Mouse (Mus musculus) gastrocnemius, postnatal 36 days (tissue): ENCODE data around the gene Nedd1. TPM values are rescaled to one million over a fixed set of nuclear protein-coding genes. Genes with fewer than 3 reads are reported as not detected.

ENCODE experiments used
- DNase-seq, 2 experiments: peaks; one replicate each; pipeline ENCODE4 v3.0.0; 2022
- intact Hi-C: fragments of 180-260 bp; cut with DNase I; formaldehyde crosslinking; loops from one replicate; pipeline ENCODE4 v1.15.1; 2025
- long read RNA-seq, 2 experiments: library from polyadenylated mRNA; stranded (forward); transcript quantifications; one replicate each; pipeline ENCODE4 v2.0.0; 2021
- total RNA-seq, 2 experiments: library from RNA; stranded (reverse); gene quantifications; 2 replicates each; pipeline ENCODE4 v1.2.3; 2021

Gene Nedd1
- 10 to 100 TPM; 10.7 to 11.8 TPM for total RNA-seq
- long read RNA-seq, experiment 1, transcript Nedd1-201 (15 exons, 3,534 nt): major isoform, 15 of 16 reads
- long read RNA-seq, experiment 1, partial matches to known transcripts: 0 of 16 reads
- long read RNA-seq, experiment 1, other reads (novel, unspliced or antisense): 1 of 16 reads
- long read RNA-seq, experiment 2, transcript Nedd1-201 (15 exons, 3,534 nt): major isoform, 6 of 9 reads
- long read RNA-seq, experiment 2, partial matches to known transcripts: 2 of 9 reads
- long read RNA-seq, experiment 2, other reads (novel, unspliced or antisense): 1 of 9 reads

DNA sequence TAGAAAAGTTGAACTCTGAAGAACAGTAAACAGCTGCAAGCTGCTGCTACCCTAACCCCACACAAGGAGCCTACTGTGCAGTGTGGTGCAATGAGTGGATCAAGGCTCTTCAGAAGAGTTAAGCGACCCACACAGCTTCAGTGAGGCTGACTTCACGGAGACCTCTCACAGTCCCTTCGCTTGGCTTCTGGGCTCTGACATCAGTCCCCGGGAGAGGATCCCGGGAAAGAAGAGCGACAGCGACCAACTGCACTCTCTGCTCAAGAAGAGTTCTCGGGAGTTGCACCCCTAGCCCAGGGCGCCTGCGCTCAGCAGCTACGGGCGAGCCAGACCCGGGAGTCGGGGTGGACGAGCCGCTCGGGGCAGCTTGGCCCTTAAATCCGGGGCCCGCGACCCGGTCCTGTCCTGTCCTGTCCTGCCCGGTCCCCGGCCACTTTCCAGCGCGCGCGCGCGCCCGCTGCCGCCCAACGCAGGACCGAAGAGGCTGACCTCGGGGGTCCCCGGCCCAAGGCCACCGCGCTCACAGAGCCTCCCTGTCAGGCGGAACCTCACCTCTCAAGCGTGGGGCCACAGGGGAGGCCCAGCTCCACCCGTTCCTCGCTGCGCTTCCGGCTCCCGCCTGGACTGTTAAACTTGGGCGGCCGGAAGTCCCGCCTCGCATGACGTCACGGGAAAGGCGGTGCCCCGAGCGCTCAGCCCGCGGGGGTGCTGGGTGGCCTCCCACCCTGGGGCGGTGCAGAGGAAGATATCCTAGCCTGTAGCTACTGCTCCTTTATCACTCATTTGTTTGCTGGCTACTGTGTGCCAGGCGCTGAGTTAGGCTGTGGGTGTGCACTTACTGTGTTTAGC is at the start of gene Nedd1:
TSS of gene Nedd1 (minus strand) at position 650 of the 849 bp plus-strand sequence.
- peak; percentile 92 to 95 for DNase-seq
- intact Hi-C loops: no loop called here

DNA sequence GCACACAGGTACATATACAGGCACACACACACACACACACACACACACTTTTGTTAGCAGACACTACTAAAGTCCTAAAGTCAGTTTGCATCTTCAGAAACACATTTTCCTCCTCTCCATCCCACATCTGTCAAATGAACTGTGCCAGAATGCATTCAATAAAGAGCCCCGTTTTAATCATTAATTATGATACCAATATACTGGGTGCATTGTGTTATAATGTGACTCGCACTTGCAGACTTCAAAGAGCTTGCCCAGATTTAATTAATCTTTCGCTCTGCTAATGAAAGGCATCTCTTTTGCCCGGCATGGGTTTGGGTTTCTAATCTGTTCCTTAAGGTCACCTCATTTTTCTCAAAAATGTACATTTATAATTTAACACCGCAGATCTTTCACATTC is 32.1 kb upstream of the Nedd1 start:
- intact Hi-C loops: no loop called here
- no peak for DNase-seq

DNA sequence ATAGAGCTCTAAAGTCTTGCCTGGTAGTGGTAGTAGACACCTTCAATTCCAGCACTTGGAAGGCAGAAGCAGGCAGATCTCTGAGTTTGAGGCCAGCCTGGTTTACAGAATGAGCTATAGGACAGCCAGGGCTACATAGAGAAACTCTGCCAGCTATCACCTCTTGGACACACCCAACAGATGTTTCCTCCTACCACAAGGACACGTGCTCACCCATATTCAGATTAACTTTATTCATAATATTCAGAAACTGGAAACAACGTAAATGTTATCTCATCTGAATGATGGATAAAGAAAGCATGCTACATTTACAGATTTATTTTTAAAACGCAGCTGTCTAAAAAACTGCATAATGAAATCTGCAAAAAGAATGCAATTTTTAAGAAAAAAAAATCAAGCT is 8.1 kb upstream of the Nedd1 start:
- no peak for DNase-seq
- intact Hi-C loops: no loop called here

DNA sequence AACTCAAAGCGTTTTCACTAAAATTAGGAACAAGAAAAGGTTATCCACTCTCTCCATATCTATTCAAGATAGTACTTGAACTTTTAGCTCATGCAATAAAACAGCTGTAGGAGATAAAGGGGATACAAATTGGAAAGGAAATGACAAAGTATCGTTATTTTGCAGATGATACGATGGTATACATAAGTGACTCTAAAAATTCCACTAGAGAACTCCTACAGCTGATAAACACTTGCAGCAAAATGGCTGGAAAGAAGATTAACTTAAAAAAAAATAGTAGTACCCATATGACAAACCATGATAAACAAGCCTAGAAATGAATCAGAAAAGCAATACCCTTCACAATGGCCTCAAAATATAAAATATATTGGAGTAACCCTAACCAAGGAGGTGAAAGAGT is 6.5 kb upstream of the Nedd1 start:
- intact Hi-C loops: no loop called here
- no peak for DNase-seq

DNA sequence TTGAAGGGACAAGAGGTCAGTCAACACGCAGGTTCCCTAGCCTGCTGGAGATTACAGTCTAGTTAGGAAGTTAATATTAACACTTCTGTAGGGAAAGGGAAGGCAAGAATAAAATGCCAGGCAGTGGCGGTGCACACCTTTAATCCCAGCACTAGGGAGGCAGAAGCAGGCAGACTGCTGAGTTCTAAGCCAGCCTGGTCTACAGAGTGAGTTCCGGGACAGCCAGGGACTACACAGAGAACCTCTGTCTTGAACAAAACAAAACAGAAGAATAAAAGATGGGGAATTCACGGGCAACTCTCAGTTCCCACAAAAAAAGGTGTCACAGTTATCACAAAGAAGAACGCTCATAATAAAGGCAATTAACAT is 384 bp upstream of the Nedd1 start:
- intact Hi-C loops: no loop called here
- no peak for DNase-seq

DNA sequence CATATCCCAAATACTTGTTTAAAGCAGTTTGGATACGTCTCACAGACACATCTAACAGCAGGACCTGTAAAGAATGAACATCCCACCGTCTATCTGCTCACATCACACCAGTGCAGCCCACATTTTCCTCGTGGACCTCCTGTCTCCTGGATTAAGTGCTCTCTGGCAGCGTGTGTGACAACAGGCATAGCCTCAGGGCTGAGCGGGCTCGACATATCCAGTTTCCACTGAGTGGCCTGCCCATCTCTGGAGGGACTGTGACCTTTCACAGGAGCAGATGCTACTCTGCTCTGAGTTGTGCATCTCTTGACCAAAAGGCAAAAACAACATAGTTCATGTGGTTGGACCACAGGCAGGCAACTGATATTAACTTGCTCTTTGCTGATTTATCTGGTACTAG is 23.2 kb downstream of the Nedd1 start:
- DNase-seq: peak; percentile 11 to 15

DNA sequence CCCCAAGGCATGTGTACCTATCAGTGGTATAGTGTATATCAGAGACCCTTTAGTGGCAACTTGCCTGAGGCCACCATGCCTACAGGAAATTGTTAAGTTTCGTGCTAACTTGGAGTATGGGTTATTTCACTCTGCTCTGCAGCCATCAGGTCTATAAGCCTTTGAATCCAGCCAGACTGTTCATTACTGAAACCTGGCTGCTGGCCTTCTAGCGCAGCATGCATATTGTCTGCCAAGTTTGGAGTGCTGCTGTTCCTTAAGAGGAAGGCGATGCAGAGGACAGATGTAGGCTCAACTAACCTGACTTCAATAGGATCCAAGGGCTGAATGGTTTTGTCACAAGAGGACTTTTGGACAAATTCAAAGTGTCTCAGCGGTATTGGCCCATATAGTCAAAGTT is 47.2 kb downstream of the Nedd1 start:
- intact Hi-C loops: no loop called here
- DNase-seq: no peak

More for the DNA sequence above, 23.2 kb downstream of the Nedd1 start:
- intact Hi-C loops: no loop called here

DNA sequence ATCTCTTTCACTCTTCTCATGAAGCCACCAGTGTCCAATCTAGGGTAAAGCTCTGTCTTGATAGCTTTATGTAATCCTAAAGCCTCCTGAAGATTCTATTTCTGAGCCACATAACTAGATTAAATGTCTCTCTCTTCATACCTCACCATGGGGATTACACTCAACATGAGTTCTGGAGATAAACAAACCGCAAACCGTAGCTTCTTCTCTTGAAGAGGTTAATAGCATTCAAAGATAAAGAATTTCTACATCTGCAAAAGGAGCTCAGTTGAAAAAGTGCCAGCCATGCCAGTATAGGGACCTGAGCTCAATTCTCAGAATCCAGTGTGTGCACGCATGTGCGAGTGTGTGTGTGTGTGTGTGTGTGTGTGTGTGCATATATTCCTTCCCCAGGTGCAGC is 50.3 kb downstream of the Nedd1 start:
- intact Hi-C loops: no loop called here
- DNase-seq: no peak

DNA sequence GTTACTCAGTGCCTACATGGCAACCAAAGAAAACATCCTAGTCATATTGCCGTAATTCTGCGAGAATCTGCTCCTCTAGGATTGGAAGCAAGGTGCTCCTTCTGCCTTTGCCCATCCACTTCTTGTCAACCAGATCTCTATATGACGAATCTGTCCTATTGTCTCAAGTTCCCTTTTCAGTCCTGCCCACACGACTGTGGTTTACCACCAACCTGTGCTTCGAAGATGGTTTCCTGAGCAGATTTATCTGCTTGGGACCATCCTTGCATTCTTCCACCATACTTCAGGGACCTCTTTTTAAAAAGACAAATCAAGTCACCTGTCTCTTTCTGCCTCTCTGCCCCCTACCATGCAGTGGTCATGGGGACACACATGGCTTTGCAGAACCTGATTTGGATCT is 56.9 kb downstream of the Nedd1 start:
- DNase-seq: no peak
- intact Hi-C loops: no loop called here

DNA sequence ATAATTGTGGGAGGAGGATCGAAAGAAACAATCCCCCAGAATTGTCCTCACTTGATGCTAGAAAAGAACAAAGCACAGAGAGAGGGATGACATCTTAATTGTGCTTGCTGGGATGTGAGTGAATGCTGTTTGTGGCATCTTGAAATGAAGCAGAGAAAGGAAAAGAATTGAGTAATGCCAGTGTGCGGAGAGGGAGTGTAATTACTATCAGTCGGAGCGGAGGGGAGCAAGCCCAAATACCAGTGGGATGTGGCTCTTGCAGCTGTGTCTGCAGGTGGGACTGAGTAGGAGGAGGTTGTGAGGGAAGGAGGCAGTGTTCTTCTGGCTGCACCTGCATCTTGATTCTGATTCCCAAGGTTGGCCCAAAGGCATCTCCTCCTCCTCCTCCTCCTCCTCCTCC is 69.0 kb downstream of the Nedd1 start:
- intact Hi-C loops: loop anchor here (10.0 kb wide), 1 partner anchor 328 kb away; no protein-coding TSS in a partner anchor
- no peak for DNase-seq

DNA sequence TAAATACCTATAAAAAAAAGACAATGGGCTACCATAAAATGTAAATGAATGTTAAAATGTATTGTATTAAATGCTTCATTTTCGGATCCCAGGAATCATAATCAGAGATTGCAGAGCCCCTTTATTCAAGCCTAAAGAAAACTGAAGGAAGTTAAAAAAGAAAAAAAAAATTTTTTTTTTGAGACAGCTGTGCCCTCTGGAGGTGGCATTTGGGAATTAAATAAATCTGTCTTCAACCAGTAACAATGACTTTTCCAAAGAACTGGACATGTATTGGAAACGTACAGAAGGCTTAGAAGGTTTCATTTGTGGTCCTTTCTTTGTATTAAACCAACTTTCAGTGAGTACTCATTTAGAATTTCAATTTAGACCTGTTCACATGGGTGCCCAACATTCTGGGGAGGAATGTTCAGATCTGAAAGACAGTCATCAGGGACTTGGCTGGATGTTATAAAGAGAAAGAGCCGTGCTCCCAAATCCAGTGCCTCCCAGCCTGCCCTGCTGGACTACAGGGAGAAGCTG is 69.8 kb downstream of the Nedd1 start:
- no peak for DNase-seq
- intact Hi-C loops: loop anchor here (10.0 kb wide), 1 partner anchor 328 kb away; no protein-coding TSS in a partner anchor

DNA sequence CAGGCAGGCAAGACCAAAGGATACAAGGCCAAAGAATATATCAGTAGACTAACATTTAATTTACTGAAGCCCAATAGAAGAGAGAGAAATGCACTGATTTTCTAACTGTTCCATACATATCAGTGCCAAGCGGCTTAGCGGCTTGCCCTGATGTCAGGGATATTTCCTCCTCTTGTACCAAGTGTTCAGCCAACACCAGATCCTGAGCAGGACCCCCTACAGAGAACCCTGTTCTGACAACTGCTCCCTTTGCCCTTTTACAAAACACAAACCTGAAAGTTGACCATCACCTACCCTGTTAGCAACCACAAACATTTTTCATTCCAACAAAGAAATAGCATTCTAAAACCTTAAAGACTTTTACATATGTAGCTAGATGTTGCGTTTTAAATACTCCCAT is 71.0 kb downstream of the Nedd1 start:
- intact Hi-C loops: loop anchor here (10.0 kb wide), 1 partner anchor 326 kb away; no protein-coding TSS in a partner anchor
- DNase-seq: no peak

DNA sequence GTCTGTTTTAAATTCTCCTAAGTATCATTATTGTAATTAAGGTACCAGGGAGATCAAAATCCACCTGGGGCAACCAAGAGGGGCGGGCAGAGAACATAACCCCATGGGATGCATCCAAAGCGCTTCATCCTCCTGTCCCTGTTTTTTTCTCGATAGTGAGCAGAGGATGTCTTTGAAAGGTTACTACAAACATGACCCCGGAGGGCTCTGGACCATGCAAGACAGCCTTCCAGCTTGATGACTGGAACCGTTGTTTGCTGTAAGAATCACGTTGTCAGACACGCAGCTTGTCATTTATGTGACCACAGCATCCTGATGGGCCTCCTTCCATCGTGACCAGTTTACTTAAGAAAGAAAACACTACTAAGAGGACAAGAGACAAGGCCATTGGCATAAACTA is 73.1 kb downstream of the Nedd1 start:
- intact Hi-C loops: no loop called here
- DNase-seq: no peak

DNA sequence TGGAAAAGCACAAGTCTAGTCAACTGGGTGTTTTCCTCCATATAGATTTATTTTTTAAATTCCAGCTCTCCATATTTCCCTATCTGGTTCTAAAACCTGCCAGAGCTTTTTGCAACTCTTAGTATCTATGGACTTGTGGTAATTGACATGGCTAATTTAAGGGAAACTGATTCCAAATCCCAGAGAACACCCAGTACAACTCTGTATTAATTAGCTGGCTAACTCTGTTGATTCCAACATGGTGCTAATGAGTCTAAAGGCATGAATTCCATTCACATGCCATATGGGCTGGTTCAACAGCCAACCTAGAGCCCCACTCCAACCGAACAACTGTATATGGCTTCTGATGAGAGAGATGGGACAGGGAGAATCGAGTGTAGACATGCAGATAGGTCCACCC is 74.5 kb downstream of the Nedd1 start:
- intact Hi-C loops: no loop called here
- no peak for DNase-seq

DNA sequence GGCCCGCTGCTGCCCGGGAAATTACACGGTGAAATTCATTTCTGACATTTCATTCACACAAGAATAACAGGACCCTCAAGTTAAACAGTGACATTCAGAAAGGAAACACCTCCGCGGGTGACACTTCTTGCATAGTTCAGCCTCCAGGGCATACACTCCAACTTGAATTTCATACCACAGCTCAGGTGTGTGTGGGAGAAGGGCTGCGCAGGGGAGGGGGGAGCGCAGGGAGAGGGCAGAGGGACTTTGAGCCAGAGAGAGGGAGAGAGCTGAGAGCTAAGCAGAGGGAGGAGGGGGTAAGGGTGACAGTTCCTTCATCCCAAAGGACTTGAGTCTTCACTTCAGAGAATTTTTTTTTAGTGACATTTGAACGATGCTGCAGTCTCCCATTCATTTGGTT is 78.2 kb downstream of the Nedd1 start:
- no peak for DNase-seq
- intact Hi-C loops: no loop called here

DNA sequence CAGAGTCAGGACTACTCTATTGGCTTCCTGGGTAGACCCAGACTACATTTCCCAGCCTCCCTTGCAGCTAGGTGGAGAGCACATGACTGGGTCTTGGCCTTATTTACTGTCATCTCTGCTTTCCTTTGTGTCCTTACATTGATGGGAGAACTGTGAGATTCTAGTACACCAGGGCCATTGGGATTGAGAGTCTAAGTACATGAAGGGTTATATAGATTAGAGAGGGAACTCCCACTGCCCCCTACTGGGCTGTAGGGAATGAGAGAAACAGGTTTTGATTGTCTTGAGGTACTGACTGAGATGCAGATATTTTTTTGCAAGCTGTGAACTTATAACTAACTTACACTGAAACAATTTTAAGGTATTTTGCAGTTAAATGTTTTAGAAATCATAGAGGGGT is 81.2 kb downstream of the Nedd1 start:
- intact Hi-C loops: no loop called here
- no peak for DNase-seq
